Mouse (Mus musculus) kidney, adult 2 months (tissue): ENCODE measurements at regions not wholly inside any gene's neighbourhood (a gene's known extent, or its start where the extent isn't known, plus 50 kb on each side); places are given as distances from the start of the nearest gene placed in this dataset.
A peak's percentile ranks its signal among the peaks of the same experiment; 100 is the strongest.

Experiments used
- DNase-seq: peaks from one replicate; pipeline ENCODE4 v3.0.0; 2021
- H3K27ac ChIP-seq: fragments of 200-500 bp; 2 replicates; pipeline ENCODE4 v1.5.1; 2012; ENCODE audit warnings: low read depth, low read length, control low read depth, inconsistent platforms; ENCODE audit not compliant: insufficient read depth
- H3K27me3 ChIP-seq: fragments of 200-500 bp; replicated peaks from 2 replicates; pipeline ENCODE4 v1.6.1; 2012; ENCODE audit warnings: mild to moderate bottlenecking, moderate library complexity, low read length, inconsistent platforms; ENCODE audit not compliant: control insufficient read depth, insufficient read depth
- H3K36me3 ChIP-seq: fragments of 200-500 bp; 2 replicates; pipeline ENCODE4 v1.6.1; 2012; ENCODE audit warnings: mild to moderate bottlenecking, moderate library complexity, low read length, inconsistent platforms; ENCODE audit not compliant: control insufficient read depth, insufficient read depth
- H3K4me1 ChIP-seq: fragments of 200-500 bp; 2 replicates; pipeline ENCODE4 v1.6.1; 2011; ENCODE audit warnings: low read length; ENCODE audit not compliant: control insufficient read depth, insufficient read depth
- H3K4me3 ChIP-seq: fragments of 200-500 bp; 2 replicates; pipeline ENCODE4 v1.5.1; 2011; ENCODE audit warnings: mild to moderate bottlenecking, low read depth, low read length, control low read depth; ENCODE audit not compliant: insufficient read depth
- CTCF ChIP-seq: fragments of 200-500 bp; conservative IDR thresholded peaks from 2 replicates; pipeline ENCODE4 v1.5.1; 2011; ENCODE audit warnings: low read depth, mild to moderate bottlenecking, control low read depth, low read length, moderate library complexity, mixed read lengths; ENCODE audit not compliant: insufficient read depth, insufficient read length
- POLR2A ChIP-seq: fragments of 200-500 bp; IDR thresholded peaks from one replicate; pipeline ENCODE4 v1.6.1; 2011; ENCODE audit warnings: low read depth, low read length, control low read depth
- WGBS: fragments of 180-500 bp; shearing (Covaris S2); methylation state at CpG from one replicate; pipeline ENCODE4 v1.1.7; 2018; 5-methylcytosine and 5-hydroxymethylcytosine counted together

DNA sequence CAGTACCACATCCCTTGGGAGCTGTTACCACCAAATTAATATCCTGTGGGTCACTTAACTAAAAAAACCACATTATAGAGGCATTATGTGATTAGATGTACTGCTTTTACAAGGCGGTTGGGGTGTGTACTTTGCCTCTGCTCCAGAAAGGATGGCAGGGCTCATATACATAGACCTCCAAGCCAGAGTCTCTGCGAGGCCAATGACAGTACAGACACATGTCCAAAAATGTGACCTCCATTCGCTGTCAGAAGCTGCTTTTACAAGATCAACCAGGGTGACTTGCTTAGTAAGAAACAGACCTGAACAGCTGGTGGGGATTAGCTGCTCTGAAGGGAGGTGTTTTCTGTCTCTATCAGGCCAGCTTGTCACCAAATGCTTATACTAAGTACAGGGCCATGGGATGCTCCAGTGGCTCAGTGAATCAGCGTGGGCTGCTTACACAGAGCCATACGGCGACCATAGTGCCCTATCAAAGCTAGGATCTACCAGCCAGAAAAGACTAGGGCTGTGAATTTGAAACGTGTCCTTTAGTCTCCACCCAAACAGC, 433.0 kb upstream of the Atp11b start:
- DNase-seq, result no peak
- no peaks in the 10 kb centered on the region for H3K36me3 ChIP-seq
- no peaks in the 10 kb centered on the region for H3K4me1 ChIP-seq
- TF ChIP-seq CTCF (no peak), POLR2A (no peak)
- 63% methylated on average over 7 of the region's 7 CpGs for WGBS
- no peak overlapping the region for H3K27ac ChIP-seq
- no peak overlapping the region for H3K4me3 ChIP-seq
- no peaks in the 10 kb centered on the region for H3K27me3 ChIP-seq

DNA sequence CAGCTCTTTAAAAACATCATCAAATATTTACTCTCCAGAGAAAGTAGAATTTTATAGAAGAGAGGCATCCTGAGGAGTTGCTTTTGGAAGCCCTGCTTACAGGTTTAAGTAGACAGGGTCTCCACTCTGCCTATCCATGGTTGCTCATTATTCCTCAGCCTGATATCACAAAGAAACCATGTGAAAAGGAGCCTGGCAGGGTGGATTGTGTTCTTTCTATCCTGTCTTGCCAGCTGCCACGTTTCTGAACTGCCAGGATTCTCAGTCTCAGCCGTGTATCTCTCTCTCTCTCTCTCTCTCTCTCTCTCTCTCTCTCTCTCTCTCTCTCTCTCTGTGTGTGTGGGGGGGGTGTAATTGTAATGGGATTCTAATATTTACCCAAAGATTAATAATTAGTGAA, 431.9 kb upstream of the Atp11b start:
- WGBS, result 54% methylated on average over 2 of the region's 2 CpGs
- no peak for DNase-seq
- no peaks in the 10 kb centered on the region for H3K4me1 ChIP-seq
- no peak overlapping the region for H3K4me3 ChIP-seq
- H3K27me3 ChIP-seq, result no peaks in the 10 kb centered on the region
- TF ChIP-seq POLR2A (no peak), CTCF (no peak)
- H3K36me3 ChIP-seq, result no peaks in the 10 kb centered on the region
- no peak overlapping the region for H3K27ac ChIP-seq

- WGBS, result 82% methylated on average over 4 of the region's 4 CpGs
- Histone ChIP-seq H3K4me1 (no peaks in the 10 kb centered on the region), H3K27ac (no peak overlapping the region), H3K4me3 (no peak overlapping the region), H3K27me3 (no peaks in the 10 kb centered on the region), H3K36me3 (no peaks in the 10 kb centered on the region)
- TF ChIP-seq CTCF (no peak), POLR2A (no peak)
- no peak for DNase-seq
These were observed 431.0 kb upstream of the Atp11b start for GRCm38 (mm10) chr3:35322899-35323298.

- Histone ChIP-seq H3K4me1 (no peaks in the 10 kb centered on the region), H3K36me3 (no peaks in the 10 kb centered on the region), H3K4me3 (no peak overlapping the region), H3K27me3 (no peaks in the 10 kb centered on the region), H3K27ac (no peak overlapping the region)
- WGBS, result 52% methylated on average over 11 of the region's 11 CpGs
- peak; percentile 57 for DNase-seq
- TF ChIP-seq POLR2A (no peak), CTCF (peak; percentile 46)
These were observed 430.3 kb upstream of the Atp11b start for GRCm38 (mm10) chr3:35323450-35324077.

GRCm38 (mm10) chr3:35324186-35324585, 429.7 kb upstream of the Atp11b start:
- no peaks in the 10 kb centered on the region for H3K27me3 ChIP-seq

GRCm38 (mm10) chr3:35332534-35333272, 421.2 kb upstream of the Atp11b start:
- Histone ChIP-seq H3K27ac (no peak overlapping the region), H3K27me3 (no peaks in the 10 kb centered on the region), H3K4me3 (no peak overlapping the region), H3K4me1 (no peaks in the 10 kb centered on the region), H3K36me3 (no peaks in the 10 kb centered on the region)
- TF ChIP-seq POLR2A (no peak), CTCF (no peak)
- WGBS, result 29% methylated on average over 18 of the region's 18 CpGs
- DNase-seq, result no peak

More at GRCm38 (mm10) chr3:35324186-35324585, 429.7 kb upstream of the Atp11b start:
- H3K4me1 ChIP-seq, result no peaks in the 10 kb centered on the region
- TF ChIP-seq POLR2A (no peak), CTCF (no peak)
- H3K27ac ChIP-seq, result no peak overlapping the region
- no peak overlapping the region for H3K4me3 ChIP-seq
- no peaks in the 10 kb centered on the region for H3K36me3 ChIP-seq
- peak; percentile 8 for DNase-seq
- 16% methylated on average over 11 of the region's 11 CpGs for WGBS

DNA sequence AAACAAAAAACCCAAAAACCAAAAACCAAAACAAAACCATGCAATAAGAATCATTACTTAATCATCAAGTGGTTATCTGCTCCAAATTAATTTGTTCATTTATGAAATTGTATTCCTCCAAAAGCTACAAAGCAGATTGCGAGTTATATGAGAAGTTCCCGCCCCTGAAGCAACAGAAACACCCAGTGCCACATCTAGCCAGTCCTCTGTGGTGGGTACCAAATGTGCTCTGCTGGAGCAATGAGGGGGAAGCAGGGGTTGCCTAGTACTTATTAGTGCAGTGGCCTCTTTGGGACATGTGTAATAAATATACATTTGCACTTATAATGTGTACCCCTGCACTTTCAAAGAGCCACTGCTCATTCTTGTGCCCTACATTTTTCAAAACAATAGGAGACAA, 419.9 kb upstream of the Atp11b start:
- no peaks in the 10 kb centered on the region for H3K27me3 ChIP-seq
- no peak for TF ChIP-seq POLR2A
- TF ChIP-seq CTCF, result no peak
- no peaks in the 10 kb centered on the region for H3K36me3 ChIP-seq
- no peaks in the 10 kb centered on the region for H3K4me1 ChIP-seq
- no peak overlapping the region for H3K4me3 ChIP-seq
- H3K27ac ChIP-seq, result no peak overlapping the region
- WGBS, result 76% methylated on average over 2 of the region's 2 CpGs
- no peak for DNase-seq
